Comparison of ENCODE assay signal across 15 mouse cellular contexts in genomic region chr15:8831720-8832620, GRCm38 (mm10).
DNase-seq lines count a peak whose midpoint lies in the region; ATAC-seq and TF ChIP-seq lines count a peak whose summit lies in the region.
"Had no signal": no experiment of that assay in that cellular context is flagged by ENCODE, and none has a peak within 500 bp of the region (broad histone marks: within the 10 kb centered on the region; RNA-seq: fewer than 3 reads in every experiment).

No protein-coding gene starts in this region.

- peak overlapping the region; percentile 31; the same call in 1 of the 2 replicates for H3K27ac ChIP-seq in forebrain, embryonic 11.5 days (ENCODE audit: low read depth, low read length)
- no peak overlapping the region for H3K27ac ChIP-seq in forebrain, postnatal 0 days (ENCODE audit: low read depth, low read length)
- H3K27ac ChIP-seq in ES-Bruce4 (ENCODE audit: insufficient read depth, low read length): peak overlapping the region; percentile 95
- H3K27ac ChIP-seq in embryonic facial prominence, embryonic 15.5 days (replicated peaks): 0 out of 2 replicates have a peak overlapping the region, but pooled peaks have one; percentile 4
- H3K27ac ChIP-seq: gastrocnemius, adult 2 months; liver, embryonic 15.5 days had no signal

- TF ChIP-seq EP300 in ES-Bruce4 (IDR thresholded peaks at IDR 0.05; ENCODE audit: insufficient read depth, low read depth, low read length): peak; percentile 89; the same call in 1 of the 2 replicates

- H3K9ac ChIP-seq in forebrain, embryonic 11.5 days (ENCODE audit: low read length): no peak overlapping the region
- no peak overlapping the region for H3K9ac ChIP-seq in forebrain, postnatal 0 days
- no peak overlapping the region for H3K9ac ChIP-seq in ES-Bruce4 (ENCODE audit: low read depth, poor library complexity, severe bottlenecking)
- no peak overlapping the region for H3K9ac ChIP-seq in embryonic facial prominence, embryonic 15.5 days
- H3K9ac ChIP-seq: liver, embryonic 15.5 days had no signal

- H3K36me3 ChIP-seq in forebrain, embryonic 11.5 days (ENCODE audit: control insufficient read depth, insufficient read depth, low read length): no peaks in the 10 kb centered on the region
- no peaks in the 10 kb centered on the region for H3K36me3 ChIP-seq in forebrain, postnatal 0 days (ENCODE audit: insufficient read depth)
- no peaks in the 10 kb centered on the region for H3K36me3 ChIP-seq in ES-Bruce4 (ENCODE audit: control insufficient read depth, insufficient read depth, low read length, poor library complexity, severe bottlenecking)
- H3K36me3 ChIP-seq in embryonic facial prominence, embryonic 15.5 days: no peaks in the 10 kb centered on the region
- H3K36me3 ChIP-seq: liver, embryonic 15.5 days had no signal

- no peak for DNase-seq in forebrain, embryonic 11.5 days (ENCODE audit: low spot score)
- no peak for DNase-seq in forebrain, postnatal 0 days
- peak; percentile 67 for DNase-seq in cerebellum, adult 11 months
- no peak for DNase-seq in ovary, postnatal 14 days (ENCODE audit: low spot score)
- no peak for DNase-seq in layer of hippocampus, adult 18-20 months (ENCODE audit: low spot score in 2 of 2)
- DNase-seq: adrenal gland, adult 2 months; gastrocnemius, adult 2 months; lung, postnatal 36 days; thymus, postnatal 25 days had no signal

- no peak for ATAC-seq in forebrain, embryonic 11.5 days (replicated peaks; ENCODE audit: low FRiP score)
- ATAC-seq in forebrain, postnatal 0 days: no peak
- no peak for ATAC-seq in embryonic facial prominence, embryonic 15.5 days (ENCODE audit: insufficient number of reproducible peaks, low FRiP score, low TSS enrichment, low read depth)
- no peak for ATAC-seq in megakaryocyte, adult 5-6 weeks (ENCODE audit: poor library complexity, severe bottlenecking)

- 24% methylated on average over 13 of the region's 13 CpGs for WGBS in forebrain, embryonic 11.5 days
- 28% methylated on average over 13 of the region's 13 CpGs for WGBS in forebrain, postnatal 0 days
- WGBS in embryonic facial prominence, embryonic 15.5 days: 34% methylated on average over 13 of the region's 13 CpGs

- H3K4me1 ChIP-seq in forebrain, embryonic 11.5 days (replicated peaks; ENCODE audit: control insufficient read depth, insufficient read depth, low read length): peaks cover 2% of the 10 kb centered on the region; the same call in 1 of the 2 replicates
- H3K4me1 ChIP-seq in forebrain, postnatal 0 days (ENCODE audit: insufficient read depth): no peaks in the 10 kb centered on the region
- no peaks in the 10 kb centered on the region for H3K4me1 ChIP-seq in ES-Bruce4 (ENCODE audit: control insufficient read depth, insufficient read depth, low read length)
- H3K4me1 ChIP-seq in embryonic facial prominence, embryonic 15.5 days: peaks cover 11% of the 10 kb centered on the region
- H3K4me1 ChIP-seq: liver, embryonic 15.5 days had no signal

- no peaks in the 10 kb centered on the region for H3K27me3 ChIP-seq in forebrain, embryonic 11.5 days (ENCODE audit: control insufficient read depth, insufficient read depth, low read length)
- no peaks in the 10 kb centered on the region for H3K27me3 ChIP-seq in forebrain, postnatal 0 days (ENCODE audit: insufficient read depth, low read length)
- no peaks in the 10 kb centered on the region for H3K27me3 ChIP-seq in ES-Bruce4 (ENCODE audit: control insufficient read depth, insufficient read depth, low read length, poor library complexity, severe bottlenecking)
- H3K27me3 ChIP-seq in embryonic facial prominence, embryonic 15.5 days: no peaks in the 10 kb centered on the region
- H3K27me3 ChIP-seq: liver, embryonic 15.5 days had no signal

- no peak for TF ChIP-seq CTCF in forebrain, postnatal 0 days (IDR thresholded peaks at IDR 0.05; ENCODE audit: low read depth)
- TF ChIP-seq CTCF in ES-Bruce4 (IDR thresholded peaks at IDR 0.05; ENCODE audit: low read depth, low read length): no peak

- TF ChIP-seq POLR2A in ES-Bruce4 (IDR thresholded peaks at IDR 0.05; ENCODE audit: insufficient read depth, low read length): no peak

- H3K9me3 ChIP-seq in forebrain, embryonic 11.5 days (ENCODE audit: control insufficient read depth, low read length): no peaks in the 10 kb centered on the region
- H3K9me3 ChIP-seq in forebrain, postnatal 0 days (ENCODE audit: low read length): no peaks in the 10 kb centered on the region
- H3K9me3 ChIP-seq in ES-Bruce4 (replicated peaks; ENCODE audit: control insufficient read depth, insufficient read depth, low read length, poor library complexity, severe bottlenecking): peaks cover 20% of the 10 kb centered on the region
- H3K9me3 ChIP-seq in embryonic facial prominence, embryonic 15.5 days (replicated peaks): no peaks in the 10 kb centered on the region
- H3K9me3 ChIP-seq: liver, embryonic 15.5 days had no signal

- H3K4me3 ChIP-seq in forebrain, embryonic 11.5 days (ENCODE audit: low read depth, low read length): no peak overlapping the region
- H3K4me3 ChIP-seq in forebrain, postnatal 0 days (ENCODE audit: low read depth, low read length): no peak overlapping the region
- H3K4me3 ChIP-seq in ES-Bruce4 (ENCODE audit: low read depth, low read length): no peak overlapping the region
- H3K4me3 ChIP-seq in embryonic facial prominence, embryonic 15.5 days (replicated peaks): no peak overlapping the region
- H3K4me3 ChIP-seq: erythroblast, embryonic 14.5 days; gastrocnemius, adult 2 months; liver, embryonic 15.5 days had no signal

- no peak overlapping the region for H3K4me2 ChIP-seq in forebrain, embryonic 11.5 days (ENCODE audit: low read depth, low read length, severe bottlenecking)
- no peak overlapping the region for H3K4me2 ChIP-seq in forebrain, postnatal 0 days (ENCODE audit: low read depth)
- no peak overlapping the region for H3K4me2 ChIP-seq in embryonic facial prominence, embryonic 15.5 days (replicated peaks)
- H3K4me2 ChIP-seq: heart, embryonic 11.5 days; liver, embryonic 15.5 days had no signal
